Mouse (Mus musculus) brain, embryonic 14.5 days (tissue): ENCODE measurements around the gene Ppox.

ENCODE experiments used
- CTCF ChIP-seq: fragments of 200-500 bp; IDR thresholded peaks from 2 replicates; pipeline ENCODE4 v1.5.1; 2012; ENCODE audit warnings: inconsistent platforms, mild to moderate bottlenecking, moderate library complexity, borderline replicate concordance; ENCODE audit not compliant: insufficient read depth, insufficient read length; ENCODE audit errors: extremely low read depth
- POLR2A ChIP-seq: fragments of 200-500 bp; IDR thresholded peaks from 2 replicates; pipeline ENCODE4 v1.6.1; 2012; ENCODE audit warnings: mild to moderate bottlenecking, inconsistent platforms, borderline replicate concordance; ENCODE audit not compliant: poor library complexity, insufficient read depth, insufficient read length, severe bottlenecking; ENCODE audit errors: extremely low read depth

DNA sequence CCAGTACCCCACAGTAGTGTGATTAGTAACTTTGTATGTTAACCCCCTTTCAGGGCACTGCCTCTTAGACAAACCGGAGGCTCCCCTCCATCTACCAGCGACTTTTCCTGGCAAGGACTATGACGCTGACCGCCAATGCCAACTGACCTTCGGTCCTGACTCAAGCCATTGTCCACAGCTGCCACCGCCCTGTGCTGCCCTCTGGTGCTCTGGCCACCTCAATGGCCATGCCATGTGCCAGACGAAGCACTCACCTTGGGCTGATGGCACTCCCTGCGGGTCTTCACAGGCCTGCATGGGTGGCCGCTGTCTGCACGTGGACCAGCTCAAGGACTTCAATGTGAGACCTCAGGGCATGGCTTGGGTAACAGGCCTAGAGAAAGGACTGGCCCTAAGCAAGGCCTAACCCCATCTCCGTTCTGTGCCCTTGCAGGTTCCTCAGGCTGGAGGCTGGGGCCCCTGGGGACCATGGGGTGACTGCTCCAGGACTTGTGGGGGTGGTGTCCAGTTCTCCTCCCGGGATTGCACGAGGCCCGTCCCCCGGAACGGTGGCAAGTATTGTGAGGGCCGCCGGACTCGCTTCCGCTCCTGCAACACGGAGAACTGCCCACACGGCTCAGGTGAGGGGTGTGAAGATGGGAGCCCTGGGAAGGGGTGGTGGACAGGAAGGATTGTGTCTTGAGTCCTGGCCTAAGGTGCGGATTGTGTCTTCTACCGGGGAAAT is 24.7 kb downstream of the Ppox start:
- TF ChIP-seq POLR2A (no peak), CTCF (no peak)
